Mouse (Mus musculus) limb, embryonic 14.5 days (tissue): Measurements from ENCODE around the gene Med18. TPM values are rescaled to one million over a fixed set of nuclear protein-coding genes. Genes with fewer than 3 reads are reported as not detected.

ENCODE experiments used
- ATAC-seq: fragments of 200-750 bp; cut with Nextera tagmentation; 2 replicates; pipeline ENCODE4 v1.8.0; 2017; ENCODE audit warnings: low read depth, moderate number of reproducible peaks, moderate TSS enrichment; ENCODE audit not compliant: low FRiP score
- DNase-seq: peaks from one replicate; pipeline ENCODE4 v3.0.0-alpha.2; 2015; ENCODE audit warnings: low spot score
- H3K27ac ChIP-seq: fragments of 300-500 bp; sonication (generic); replicated peaks from 2 replicates; pipeline ENCODE4 v1.5.1; 2014; ENCODE audit warnings: low read depth, mild to moderate bottlenecking, low read length, moderate library complexity, mixed read lengths
- H3K27me3 ChIP-seq: fragments of 300-500 bp; sonication (generic); 2 replicates; pipeline ENCODE4 v1.6.1; 2014; ENCODE audit warnings: low read length, mixed read lengths; ENCODE audit not compliant: control insufficient read depth, insufficient read depth
- H3K36me3 ChIP-seq: fragments of 300-500 bp; sonication (generic); 2 replicates; pipeline ENCODE4 v1.6.1; 2014; ENCODE audit warnings: mild to moderate bottlenecking, low read length, moderate library complexity, mixed read lengths; ENCODE audit not compliant: control insufficient read depth, insufficient read depth
- H3K4me1 ChIP-seq: fragments of 300-500 bp; sonication (generic); 2 replicates; pipeline ENCODE4 v1.6.1; 2014; ENCODE audit warnings: antibody characterized with exemption, low read length, mixed read lengths; ENCODE audit not compliant: control insufficient read depth, insufficient read depth
- H3K4me2 ChIP-seq: fragments of 300-500 bp; sonication (generic); replicated peaks from 2 replicates; pipeline ENCODE4 v1.6.1; 2014; ENCODE audit warnings: low read depth, mild to moderate bottlenecking, low read length, moderate library complexity; ENCODE audit not compliant: severe bottlenecking
- H3K4me3 ChIP-seq: fragments of 300-500 bp; sonication (generic); replicated peaks from 2 replicates; pipeline ENCODE4 v1.5.1; 2014; ENCODE audit warnings: low read length
- H3K9ac ChIP-seq: fragments of 300-500 bp; sonication (generic); 2 replicates; pipeline ENCODE4 v1.6.1; 2014; ENCODE audit warnings: mild to moderate bottlenecking, low read depth, low read length, moderate library complexity; ENCODE audit not compliant: severe bottlenecking
- H3K9me3 ChIP-seq: fragments of 300-500 bp; sonication (generic); 2 replicates; pipeline ENCODE4 v1.6.1; 2016; ENCODE audit warnings: low read length; ENCODE audit not compliant: control insufficient read depth
- POLR2A ChIP-seq: fragments of 200-500 bp; IDR thresholded peaks from 2 replicates; pipeline ENCODE4 v1.8.0; 2012; ENCODE audit warnings: inconsistent platforms, mild to moderate bottlenecking, moderate library complexity, borderline replicate concordance; ENCODE audit not compliant: insufficient read depth, insufficient read length; ENCODE audit errors: extremely low read depth
- WGBS: fragments of 180-500 bp; shearing (Covaris S2); extraction: QIAGEN DNeasy Blood & Tissue Kit; methylation state at CpG from one replicate; pipeline ENCODE4 v1.1.7; 2014; 5-methylcytosine and 5-hydroxymethylcytosine counted together
- polyA plus RNA-seq, 2 experiments: library from polyadenylated mRNA; depleted of rRNA in 1 of 2; stranded (reverse) in 1 of 2; unstranded in 1 of 2; fragments of >200 nt; fragmentation: Nextera tagmentation in 1 of 2; extraction: Ambion mirVana in 1 of 2; gene quantifications; 2 replicates each; pipeline versions ENCODE4 v1.2.1 to v1.2.3; 2012 to 2014

Gene Med18
- polyA plus RNA-seq, 2 experiments: 9.0 to 9.1 TPM

GRCm38 (mm10) chr4:132477833-132478232 is 14.1 kb upstream of the Med18 start:
- no peak overlapping the region for H3K4me2 ChIP-seq
- H3K27ac ChIP-seq: no peak overlapping the region
- no peak for ATAC-seq
- TF ChIP-seq POLR2A: no peak
- no peaks in the 10 kb centered on the region for H3K4me1 ChIP-seq
- no peaks in the 10 kb centered on the region for H3K27me3 ChIP-seq
- H3K4me3 ChIP-seq: no peak overlapping the region
- H3K9me3 ChIP-seq: no peaks in the 10 kb centered on the region
- H3K36me3 ChIP-seq: no peaks in the 10 kb centered on the region
- DNase-seq: no peak
- WGBS: 91% methylated on average over 8 of the region's 8 CpGs
- H3K9ac ChIP-seq: no peak overlapping the region

- ATAC-seq (no peak), DNase-seq (no peak)
- no peaks in the 10 kb centered on the region for H3K9me3 ChIP-seq
- no peak overlapping the region for H3K9ac ChIP-seq
- no peak overlapping the region for H3K4me2 ChIP-seq
- whole genome bisulfite sequencing: 72% methylated on average over 13 of the region's 13 CpGs
- TF ChIP-seq POLR2A: no peak
- H3K36me3 ChIP-seq: no peaks in the 10 kb centered on the region
- no peak overlapping the region for H3K27ac ChIP-seq
- no peaks in the 10 kb centered on the region for H3K4me1 ChIP-seq
- no peaks in the 10 kb centered on the region for H3K27me3 ChIP-seq
- no peak overlapping the region for H3K4me3 ChIP-seq
Measured at GRCm38 (mm10) chr4:132475895-132476878, 12.5 kb upstream of the Med18 start.

DNA sequence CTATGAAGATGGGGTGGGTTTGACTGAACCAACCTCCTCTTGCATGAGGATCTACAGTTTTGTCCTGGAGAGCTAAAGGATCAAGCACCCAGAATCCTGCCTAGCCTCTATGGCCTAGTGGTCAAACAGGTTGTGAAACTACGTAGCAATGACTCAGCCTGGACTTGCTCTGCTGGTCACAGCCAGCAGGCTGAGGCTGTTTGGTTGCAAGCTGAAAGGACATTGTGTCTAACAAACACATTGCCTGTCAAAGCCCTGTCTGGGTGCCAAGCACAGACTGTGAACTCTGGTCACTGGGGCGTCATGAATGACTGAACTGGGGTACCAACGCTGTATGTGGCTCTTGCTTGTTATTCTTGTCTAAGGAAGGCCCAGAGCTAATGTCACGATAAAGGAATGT is 10.9 kb upstream of the Med18 start:
- no peaks in the 10 kb centered on the region for H3K36me3 ChIP-seq
- H3K4me2 ChIP-seq: no peak overlapping the region
- H3K9ac ChIP-seq: no peak overlapping the region
- no peak overlapping the region for H3K27ac ChIP-seq
- H3K9me3 ChIP-seq: no peaks in the 10 kb centered on the region
- H3K4me1 ChIP-seq: peaks cover 2% of the 10 kb centered on the region; the same call in 1 of the 2 replicates
- TF ChIP-seq POLR2A: no peak
- no peak for DNase-seq
- H3K4me3 ChIP-seq: no peak overlapping the region
- WGBS: 86% methylated on average over 4 of the region's 4 CpGs
- ATAC-seq: no peak
- H3K27me3 ChIP-seq: no peaks in the 10 kb centered on the region

- H3K27me3 ChIP-seq: no peaks in the 10 kb centered on the region
- no peak for TF ChIP-seq POLR2A
- no peaks in the 10 kb centered on the region for H3K36me3 ChIP-seq
- peaks cover 2% of the 10 kb centered on the region; the same call in 1 of the 2 replicates for H3K4me1 ChIP-seq
- no peak overlapping the region for H3K27ac ChIP-seq
- no peak overlapping the region for H3K4me3 ChIP-seq
- no peak overlapping the region for H3K4me2 ChIP-seq
- DNase-seq: no peak
- WGBS: 87% methylated on average over 9 of the region's 9 CpGs
- no peak for ATAC-seq
- H3K9ac ChIP-seq: no peak overlapping the region
- H3K9me3 ChIP-seq: no peaks in the 10 kb centered on the region
Measured at GRCm38 (mm10) chr4:132473411-132473810, 9.7 kb upstream of the Med18 start.

- no peaks in the 10 kb centered on the region for H3K36me3 ChIP-seq
- no peaks in the 10 kb centered on the region for H3K27me3 ChIP-seq
- ATAC-seq (no peak), DNase-seq (no peak)
- no peak for TF ChIP-seq POLR2A
- H3K4me1 ChIP-seq: peaks cover 2% of the 10 kb centered on the region; the same call in 1 of the 2 replicates
- no peak overlapping the region for H3K27ac ChIP-seq
- H3K9ac ChIP-seq: no peak overlapping the region
- H3K4me2 ChIP-seq: no peak overlapping the region
- no peak overlapping the region for H3K4me3 ChIP-seq
- no peaks in the 10 kb centered on the region for H3K9me3 ChIP-seq
- WGBS: 1% methylated on average over 3 of the region's 3 CpGs
Measured at GRCm38 (mm10) chr4:132469873-132470272, 6.2 kb upstream of the Med18 start.
